Mouse (Mus musculus) intestine, embryonic 16.5 days (tissue): ENCODE results near the gene Gm17364. TPM values are rescaled to one million over a fixed set of nuclear protein-coding genes. Genes with fewer than 3 reads are reported as not detected.
"Not testable (repeated sequence)": the region's sequence is repeated elsewhere in the genome, so short reads cannot be mapped to it uniquely, and the experiment has no call there.

ENCODE experiments used
- ATAC-seq: fragments of 200-750 bp; cut with Nextera tagmentation; 2 replicates; pipeline ENCODE4 v1.8.0; 2017; ENCODE audit warnings: moderate TSS enrichment, moderate library complexity
- H3K27ac ChIP-seq: fragments of 300-500 bp; sonication (generic); 2 replicates; pipeline ENCODE4 v1.5.1; 2014; ENCODE audit warnings: mild to moderate bottlenecking, low read length
- H3K27me3 ChIP-seq: fragments of 300-500 bp; sonication (generic); replicated peaks from 2 replicates; pipeline ENCODE4 v1.6.1; 2014; ENCODE audit warnings: low read length, control low read depth, mixed read lengths; ENCODE audit not compliant: control insufficient read depth, insufficient read depth
- H3K36me3 ChIP-seq: fragments of 300-500 bp; sonication (generic); 2 replicates; pipeline ENCODE4 v1.6.1; 2014; ENCODE audit warnings: low read length, control low read depth; ENCODE audit not compliant: control insufficient read depth, insufficient read depth
- H3K4me1 ChIP-seq: fragments of 300-500 bp; sonication (generic); 2 replicates; pipeline ENCODE4 v1.6.1; 2014; ENCODE audit warnings: low read length, control low read depth, mixed read lengths; ENCODE audit not compliant: control insufficient read depth, insufficient read depth
- H3K4me2 ChIP-seq: fragments of 300-500 bp; sonication (generic); 2 replicates; pipeline ENCODE4 v1.6.1; 2014; ENCODE audit warnings: low read depth, low read length, control low read depth
- H3K4me3 ChIP-seq: fragments of 300-500 bp; sonication (generic); 2 replicates; pipeline ENCODE4 v1.5.1; 2014; ENCODE audit warnings: mild to moderate bottlenecking, low read length
- H3K9ac ChIP-seq: fragments of 300-500 bp; sonication (generic); 2 replicates; pipeline ENCODE4 v1.6.1; 2014; ENCODE audit warnings: low read depth, low read length
- H3K9me3 ChIP-seq: fragments of 300-500 bp; sonication (generic); 2 replicates; pipeline ENCODE4 v1.6.1; 2016; ENCODE audit warnings: low read length, control low read depth; ENCODE audit not compliant: control insufficient read depth
- WGBS: fragments of 180-500 bp; shearing (Covaris S2); extraction: QIAGEN DNeasy Blood & Tissue Kit; methylation state at CpG from one replicate; pipeline ENCODE4 v1.1.7; 2014; 5-methylcytosine and 5-hydroxymethylcytosine counted together
- polyA plus RNA-seq: library from polyadenylated mRNA; unstranded; fragments of >200 nt; fragmentation: Nextera tagmentation; extraction: Ambion mirVana; gene quantifications from 2 replicates; pipeline ENCODE4 v1.2.1, GENCODE M21; 2015

The Gm17364 gene
- polyA plus RNA-seq, 1 experiment from 2014 or later = not detected

GRCm38 (mm10) chr13:41293595-41293994, 19.8 kb upstream of the Gm17364 start:
- no peak overlapping the region for H3K27ac ChIP-seq
- H3K9ac ChIP-seq = no peak overlapping the region
- 49% methylated on average over 5 of the region's 5 CpGs for WGBS
- H3K4me1 ChIP-seq = no peaks in the 10 kb centered on the region
- H3K36me3 ChIP-seq = no peaks in the 10 kb centered on the region
- H3K4me3 ChIP-seq = no peak overlapping the region
- H3K9me3 ChIP-seq = no peaks in the 10 kb centered on the region
- H3K4me2 ChIP-seq = no peak overlapping the region
- no peaks in the 10 kb centered on the region for H3K27me3 ChIP-seq
- no peak for ATAC-seq

GRCm38 (mm10) chr13:41291466-41291974, 17.7 kb upstream of the Gm17364 start:
- H3K36me3 ChIP-seq = no peaks in the 10 kb centered on the region
- 87% methylated on average over 4 of the region's 4 CpGs for WGBS
- no peak overlapping the region for H3K27ac ChIP-seq
- no peaks in the 10 kb centered on the region for H3K27me3 ChIP-seq
- H3K4me2 ChIP-seq = no peak overlapping the region
- H3K4me3 ChIP-seq = no peak overlapping the region
- no peak for ATAC-seq
- H3K9ac ChIP-seq = no peak overlapping the region
- H3K9me3 ChIP-seq = no peaks in the 10 kb centered on the region
- H3K4me1 ChIP-seq = no peaks in the 10 kb centered on the region

- H3K9ac ChIP-seq = no peak overlapping the region
- no peaks in the 10 kb centered on the region for H3K36me3 ChIP-seq
- H3K27ac ChIP-seq = no peak overlapping the region
- H3K27me3 ChIP-seq = no peaks in the 10 kb centered on the region
- H3K4me3 ChIP-seq = no peak overlapping the region
- 84% methylated on average over 3 of the region's 3 CpGs for WGBS
- no peaks in the 10 kb centered on the region for H3K9me3 ChIP-seq
- no peak for ATAC-seq
- no peak overlapping the region for H3K4me2 ChIP-seq
- no peaks in the 10 kb centered on the region for H3K4me1 ChIP-seq
Measured at GRCm38 (mm10) chr13:41286285-41286684, 12.5 kb upstream of the Gm17364 start.

GRCm38 (mm10) chr13:41285448-41285847, 11.7 kb upstream of the Gm17364 start:
- H3K4me3 ChIP-seq = no peak overlapping the region
- ATAC-seq = no peak
- no peaks in the 10 kb centered on the region for H3K9me3 ChIP-seq
- no peak overlapping the region for H3K27ac ChIP-seq
- H3K4me1 ChIP-seq = no peaks in the 10 kb centered on the region
- H3K4me2 ChIP-seq = no peak overlapping the region
- no peak overlapping the region for H3K9ac ChIP-seq
- 68% methylated on average over 4 of the region's 4 CpGs for WGBS
- no peaks in the 10 kb centered on the region for H3K36me3 ChIP-seq
- no peaks in the 10 kb centered on the region for H3K27me3 ChIP-seq

GRCm38 (mm10) chr13:41283256-41283655, 9.5 kb upstream of the Gm17364 start:
- Histone ChIP-seq H3K4me3 (no peak overlapping the region), H3K4me2 (no peak overlapping the region), H3K27ac (no peak overlapping the region), H3K36me3 (no peaks in the 10 kb centered on the region), H3K9ac (no peak overlapping the region), H3K9me3 (no peaks in the 10 kb centered on the region), H3K4me1 (no peaks in the 10 kb centered on the region), H3K27me3 (no peaks in the 10 kb centered on the region)
- 24% methylated on average over 5 of the region's 5 CpGs for WGBS
- ATAC-seq = 0 out of 2 replicates have a peak, but pooled peaks have one; percentile 26

- H3K4me2 ChIP-seq = no peak overlapping the region
- no peaks in the 10 kb centered on the region for H3K9me3 ChIP-seq
- H3K36me3 ChIP-seq = no peaks in the 10 kb centered on the region
- H3K4me1 ChIP-seq = no peaks in the 10 kb centered on the region
- H3K27ac ChIP-seq = no peak overlapping the region
- no peaks in the 10 kb centered on the region for H3K27me3 ChIP-seq
- H3K4me3 ChIP-seq = no peak overlapping the region
- H3K9ac ChIP-seq = no peak overlapping the region
- WGBS = 66% methylated on average over 5 of the region's 5 CpGs
- no peak for ATAC-seq
Measured at GRCm38 (mm10) chr13:41280696-41281095, 6.9 kb upstream of the Gm17364 start.

- no peak for ATAC-seq
- no peaks in the 10 kb centered on the region for H3K4me1 ChIP-seq
- no peak overlapping the region for H3K4me3 ChIP-seq
- H3K27ac ChIP-seq = no peak overlapping the region
- H3K9me3 ChIP-seq = no peaks in the 10 kb centered on the region
- WGBS = 41% methylated on average over 7 of the region's 7 CpGs
- no peak overlapping the region for H3K4me2 ChIP-seq
- H3K27me3 ChIP-seq = no peaks in the 10 kb centered on the region
- H3K9ac ChIP-seq = no peak overlapping the region
- H3K36me3 ChIP-seq = 0 out of 2 replicates have a peak, but pooled peaks cover 2% of the 10 kb centered on the region
Measured at GRCm38 (mm10) chr13:41267827-41268408, 5.9 kb downstream of the Gm17364 start.

- WGBS = 68% methylated on average over 5 of the region's 5 CpGs
- Histone ChIP-seq H3K27ac (no peak overlapping the region), H3K4me3 (no peak overlapping the region), H3K4me1 (no peaks in the 10 kb centered on the region), H3K36me3 (no peaks in the 10 kb centered on the region), H3K27me3 (no peaks in the 10 kb centered on the region), H3K9ac (no peak overlapping the region), H3K4me2 (no peak overlapping the region), H3K9me3 (no peaks in the 10 kb centered on the region)
- no peak for ATAC-seq
Measured at GRCm38 (mm10) chr13:41263304-41264006, 10.3 kb downstream of the Gm17364 start.

GRCm38 (mm10) chr13:41261617-41262016, 12.2 kb downstream of the Gm17364 start:
- H3K9ac ChIP-seq, H3K4me2 ChIP-seq, H3K27ac ChIP-seq, H3K4me1 ChIP-seq, H3K36me3 ChIP-seq, H3K9me3 ChIP-seq, H3K27me3 ChIP-seq, ATAC-seq, H3K4me3 ChIP-seq: not testable (repeated sequence)
- WGBS = 88% methylated on average over 8 of the region's 8 CpGs
